Mouse (Mus musculus): ENCODE measurements around the gene Als2cl. TPM values are rescaled to one million over a fixed set of nuclear protein-coding genes. Genes with fewer than 3 reads are reported as not detected.

The Als2cl gene
- polyA plus RNA-seq, 1 experiment from 2014 or later: 2.6 TPM

DNA sequence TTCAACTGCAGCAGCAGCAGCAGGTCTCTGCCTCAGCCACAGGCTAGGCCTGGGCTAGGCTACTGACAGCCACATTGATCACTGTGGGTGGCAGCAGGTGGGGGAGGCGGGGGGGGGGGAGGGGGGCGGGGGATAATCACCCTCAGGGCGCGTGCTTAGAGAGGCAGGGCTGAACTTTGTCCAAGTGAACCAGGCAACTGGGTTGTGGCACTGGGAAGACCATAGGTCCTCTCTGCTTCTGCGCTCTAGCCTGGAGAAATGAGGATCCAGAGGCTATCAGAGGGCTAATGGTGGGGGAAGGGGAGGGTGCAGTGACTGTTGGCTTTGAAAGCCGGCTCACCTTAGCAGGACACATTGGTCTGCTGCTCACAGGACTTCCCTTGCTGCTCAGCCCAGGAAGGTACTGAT, 4.4 kb upstream of the Als2cl start:
- Histone ChIP-seq H3K4me3 (ENCODE audit: low read depth, low read length) (no peak overlapping the region), H3K9ac (replicated peaks; ENCODE audit: low read depth, low read length) (no peak overlapping the region), H3K4me2 (ENCODE audit: low read depth, low read length) (no peak overlapping the region), H3K36me3 (ENCODE audit: control insufficient read depth, insufficient read depth, low read length) (no peaks in the 10 kb centered on the region), H3K4me1 (ENCODE audit: control insufficient read depth, insufficient read depth, low read length) (peaks cover 14% of the 10 kb centered on the region), H3K9me3 (ENCODE audit: control insufficient read depth, low read length) (no peaks in the 10 kb centered on the region), H3K27me3 (ENCODE audit: control insufficient read depth, insufficient read depth, low read length) (peaks cover 18% of the 10 kb centered on the region), H3K27ac (ENCODE audit: low read depth, low read length) (no peak overlapping the region)
- WGBS: 13% methylated on average over 6 of the region's 6 CpGs
- peak; percentile 42; the same call in 1 of the 2 replicates for ATAC-seq (ENCODE audit: low read depth)

DNA sequence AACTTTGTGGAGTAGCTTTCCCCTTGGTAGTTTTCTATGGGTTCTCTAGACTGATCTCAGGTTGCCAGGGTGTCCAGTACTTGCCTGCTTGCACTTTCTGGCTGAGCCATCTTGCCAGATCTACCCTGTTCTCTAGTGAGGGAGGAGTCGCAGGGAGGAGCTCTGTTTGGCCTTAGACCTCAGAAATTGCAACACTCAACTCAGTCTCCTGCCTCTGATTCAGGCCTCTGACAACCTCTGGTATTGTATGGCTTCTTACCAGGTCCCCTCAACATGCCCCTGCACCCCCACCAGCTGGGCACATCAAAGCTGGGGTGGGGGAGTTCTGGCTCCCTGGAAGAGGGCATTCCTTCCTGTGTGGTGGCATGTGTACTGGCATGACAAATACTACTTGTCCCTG, 2.3 kb upstream of the Als2cl start:
- Histone ChIP-seq H3K9ac (replicated peaks; ENCODE audit: low read depth, low read length) (no peak overlapping the region), H3K27ac (ENCODE audit: low read depth, low read length) (no peak overlapping the region), H3K4me1 (ENCODE audit: control insufficient read depth, insufficient read depth, low read length) (peaks cover 17% of the 10 kb centered on the region), H3K4me3 (ENCODE audit: low read depth, low read length) (no peak overlapping the region), H3K27me3 (ENCODE audit: control insufficient read depth, insufficient read depth, low read length) (peaks cover 29% of the 10 kb centered on the region), H3K36me3 (ENCODE audit: control insufficient read depth, insufficient read depth, low read length) (no peaks in the 10 kb centered on the region), H3K9me3 (ENCODE audit: control insufficient read depth, low read length) (no peaks in the 10 kb centered on the region), H3K4me2 (ENCODE audit: low read depth, low read length) (no peak overlapping the region)
- 95% methylated on average over 1 of the region's 1 CpGs for WGBS
- no peak for ATAC-seq (ENCODE audit: low read depth)

DNA sequence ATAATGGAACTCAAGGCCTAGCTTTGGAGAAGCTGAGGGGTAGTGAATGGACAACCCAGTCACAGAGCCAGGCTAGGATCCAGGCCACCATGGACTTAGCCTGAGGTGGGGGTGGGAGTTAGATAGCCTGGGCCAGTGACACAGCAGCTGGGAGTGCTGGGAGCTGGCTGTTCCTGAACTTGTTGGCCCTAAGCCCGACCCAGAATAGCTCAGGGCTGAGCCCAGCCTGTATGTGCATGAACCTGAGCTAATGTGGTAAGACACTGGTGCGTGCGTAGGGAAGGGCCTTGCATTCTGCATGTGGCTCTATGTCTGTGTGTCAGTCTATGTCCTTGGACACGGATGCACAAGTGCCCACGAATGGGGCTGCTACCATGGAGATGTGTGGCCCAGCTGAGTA, 1.8 kb upstream of the Als2cl start:
- WGBS: 81% methylated on average over 5 of the region's 5 CpGs
- H3K9me3 ChIP-seq (ENCODE audit: control insufficient read depth, low read length): no peaks in the 10 kb centered on the region
- H3K27me3 ChIP-seq (ENCODE audit: control insufficient read depth, insufficient read depth, low read length): peaks cover 25% of the 10 kb centered on the region
- no peak overlapping the region for H3K4me2 ChIP-seq (ENCODE audit: low read depth, low read length)
- no peak overlapping the region for H3K27ac ChIP-seq (ENCODE audit: low read depth, low read length)
- H3K9ac ChIP-seq (replicated peaks; ENCODE audit: low read depth, low read length): no peak overlapping the region
- H3K4me3 ChIP-seq (ENCODE audit: low read depth, low read length): no peak overlapping the region
- no peak for ATAC-seq (ENCODE audit: low read depth)
- H3K4me1 ChIP-seq (ENCODE audit: control insufficient read depth, insufficient read depth, low read length): peaks cover 17% of the 10 kb centered on the region
- H3K36me3 ChIP-seq (ENCODE audit: control insufficient read depth, insufficient read depth, low read length): no peaks in the 10 kb centered on the region

DNA sequence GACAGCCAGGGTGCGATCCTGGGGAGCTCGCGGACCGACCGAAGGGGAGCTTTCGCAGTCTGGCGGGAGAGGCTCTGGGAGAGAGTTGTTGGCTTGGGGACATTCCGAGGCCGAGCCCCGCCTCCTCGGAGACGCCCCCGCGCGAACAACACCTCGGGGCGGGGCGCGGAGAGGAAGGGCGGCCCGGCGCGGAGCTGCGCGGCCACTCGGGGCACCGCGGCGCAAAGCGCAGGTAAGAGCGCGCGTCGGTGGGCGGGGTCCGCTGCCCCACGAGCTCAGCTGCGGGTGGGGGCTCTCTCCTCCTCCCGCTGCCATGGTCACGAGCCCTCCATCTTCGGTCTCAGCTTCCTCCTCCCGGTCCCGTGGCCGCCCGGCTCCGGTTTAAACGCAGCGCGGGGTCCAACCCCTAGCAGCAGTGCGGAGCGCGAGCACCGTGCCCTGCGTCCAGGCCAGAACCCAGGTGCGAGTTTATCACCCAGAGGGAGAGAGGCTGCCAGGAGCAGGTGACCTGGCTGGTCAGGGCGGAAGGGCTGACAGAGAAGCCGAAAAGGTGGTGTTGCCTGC, 410 bp downstream of the Als2cl start, which contains the start of gene Tmie:
TSS of gene Tmie (minus strand) at position 116 of the 564 bp plus-strand sequence.
- H3K27ac ChIP-seq (ENCODE audit: low read depth, low read length): no peak within 1 kb of the TSS
- H3K9ac ChIP-seq (replicated peaks; ENCODE audit: low read depth, low read length): peak within 1 kb of the TSS; percentile 57
- peaks cover 22% of the 10 kb centered on the region for H3K27me3 ChIP-seq (ENCODE audit: control insufficient read depth, insufficient read depth, low read length)
- no peaks in the 10 kb centered on the region for H3K36me3 ChIP-seq (ENCODE audit: control insufficient read depth, insufficient read depth, low read length)
- peak; percentile 39; the same call in 1 of the 2 replicates for ATAC-seq (ENCODE audit: low read depth)
- WGBS: under 1% methylated on average over 51 of the region's 57 CpGs
- peaks cover 10% of the 10 kb centered on the region for H3K4me1 ChIP-seq (ENCODE audit: control insufficient read depth, insufficient read depth, low read length)
- peak within 1 kb of the TSS; percentile 81 for H3K4me2 ChIP-seq (ENCODE audit: low read depth, low read length)
- peak within 1 kb of the TSS; percentile 45 for H3K4me3 ChIP-seq (ENCODE audit: low read depth, low read length)
- no peaks in the 10 kb centered on the region for H3K9me3 ChIP-seq (ENCODE audit: control insufficient read depth, low read length)

DNA sequence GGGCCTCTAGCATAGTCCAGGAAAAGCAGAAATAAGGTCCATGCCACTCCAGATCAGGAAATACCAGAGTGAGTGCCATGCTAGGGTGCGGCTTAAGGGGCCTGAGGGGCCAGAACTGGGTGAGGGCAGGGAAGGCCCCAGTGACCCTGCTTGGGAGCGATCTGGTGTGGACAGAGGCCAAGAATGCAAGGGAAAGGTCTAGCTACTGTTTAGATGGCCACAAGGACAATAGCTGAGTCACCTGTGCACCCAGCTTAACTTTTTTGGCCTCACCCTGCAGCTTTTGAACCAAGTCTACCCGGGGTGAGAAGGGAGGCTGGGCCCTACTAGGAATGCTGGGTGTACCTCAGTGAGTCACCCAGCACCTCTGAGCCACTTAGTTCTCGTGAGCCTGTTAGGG, 1.1 kb downstream of the Als2cl start:
- WGBS: 72% methylated on average over 4 of the region's 4 CpGs
- no peaks in the 10 kb centered on the region for H3K9me3 ChIP-seq (ENCODE audit: control insufficient read depth, low read length)
- H3K36me3 ChIP-seq (ENCODE audit: control insufficient read depth, insufficient read depth, low read length): no peaks in the 10 kb centered on the region
- no peak overlapping the region for H3K27ac ChIP-seq (ENCODE audit: low read depth, low read length)
- peaks cover 6% of the 10 kb centered on the region for H3K4me1 ChIP-seq (ENCODE audit: control insufficient read depth, insufficient read depth, low read length)
- peak overlapping the region; percentile 45 for H3K4me3 ChIP-seq (ENCODE audit: low read depth, low read length)
- peaks cover 22% of the 10 kb centered on the region for H3K27me3 ChIP-seq (ENCODE audit: control insufficient read depth, insufficient read depth, low read length)
- H3K9ac ChIP-seq (replicated peaks; ENCODE audit: low read depth, low read length): no peak overlapping the region
- H3K4me2 ChIP-seq (ENCODE audit: low read depth, low read length): peak overlapping the region; percentile 81
- no peak for ATAC-seq (ENCODE audit: low read depth)

DNA sequence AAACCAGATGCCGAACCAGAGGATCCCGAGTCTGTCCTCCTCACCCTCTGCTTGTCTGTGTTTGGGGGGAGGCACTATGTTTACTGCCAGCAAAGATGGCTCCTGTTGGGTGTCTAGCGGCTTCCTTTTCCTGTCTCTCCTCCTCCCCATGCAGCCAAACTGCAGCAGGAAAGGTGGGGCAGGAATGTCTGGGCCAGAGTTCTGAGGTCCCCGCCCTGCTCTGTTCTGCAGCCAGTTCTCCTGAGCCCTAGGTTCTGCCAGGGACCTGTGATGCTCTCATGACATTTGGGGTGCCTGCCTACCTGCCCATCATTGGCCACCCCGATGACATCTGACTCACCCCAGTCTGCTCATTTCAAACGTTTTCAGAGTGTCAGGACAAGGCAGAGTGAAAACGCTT, 2.3 kb downstream of the Als2cl start:
- 78% methylated on average over 7 of the region's 7 CpGs for WGBS
- H3K27me3 ChIP-seq (ENCODE audit: control insufficient read depth, insufficient read depth, low read length): peaks cover 22% of the 10 kb centered on the region
- no peaks in the 10 kb centered on the region for H3K36me3 ChIP-seq (ENCODE audit: control insufficient read depth, insufficient read depth, low read length)
- no peak overlapping the region for H3K4me3 ChIP-seq (ENCODE audit: low read depth, low read length)
- H3K4me2 ChIP-seq (ENCODE audit: low read depth, low read length): no peak overlapping the region
- no peak overlapping the region for H3K9ac ChIP-seq (replicated peaks; ENCODE audit: low read depth, low read length)
- no peaks in the 10 kb centered on the region for H3K9me3 ChIP-seq (ENCODE audit: control insufficient read depth, low read length)
- ATAC-seq (ENCODE audit: low read depth): no peak
- H3K27ac ChIP-seq (ENCODE audit: low read depth, low read length): no peak overlapping the region
- H3K4me1 ChIP-seq (ENCODE audit: control insufficient read depth, insufficient read depth, low read length): peaks cover 6% of the 10 kb centered on the region

DNA sequence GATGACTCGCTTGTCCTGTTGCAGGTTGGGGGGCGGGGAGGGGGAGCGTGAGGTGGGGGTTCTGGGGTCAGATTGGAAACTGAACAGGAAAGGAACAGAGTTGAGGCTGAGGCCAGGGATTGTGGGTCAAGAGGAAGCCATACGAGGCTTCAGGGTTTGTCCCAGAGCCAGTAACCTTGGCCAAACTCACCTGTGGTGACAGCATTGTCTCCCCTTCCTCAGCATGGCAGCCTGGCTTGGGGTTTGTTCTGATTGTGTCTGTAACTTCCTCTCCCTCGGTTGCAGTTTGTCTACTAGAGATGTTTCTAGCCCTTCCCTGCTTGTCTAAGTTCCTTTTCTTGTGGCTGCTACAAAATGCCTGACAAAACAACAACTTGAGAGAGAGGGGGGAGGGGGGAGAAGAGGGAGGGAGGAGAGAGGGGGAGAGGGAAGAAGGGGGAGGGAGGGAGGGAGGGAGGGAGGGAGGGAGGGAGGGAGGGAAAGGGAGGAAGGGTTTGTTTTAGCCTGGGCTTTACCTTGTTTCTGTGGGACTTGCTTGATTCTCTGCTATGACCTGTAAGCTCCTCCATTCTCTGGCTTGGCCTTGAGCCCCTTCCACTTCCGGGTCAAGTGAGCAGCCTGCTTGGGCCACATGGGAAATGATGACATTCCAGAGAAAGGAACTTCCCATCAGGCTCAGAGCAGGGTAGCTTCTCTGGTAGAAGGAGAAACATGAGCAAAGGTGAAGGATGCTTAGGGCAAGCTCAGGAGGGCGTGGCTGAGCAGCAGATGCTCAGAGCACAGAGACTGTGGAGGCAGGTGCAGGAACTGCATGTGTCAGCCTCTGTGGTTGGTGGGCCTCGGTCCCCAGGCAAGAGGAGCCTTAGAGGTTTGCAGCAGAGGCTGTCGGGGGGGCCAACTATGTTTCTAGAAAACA, 8.0 kb downstream of the Als2cl start:
- Histone ChIP-seq H3K4me1 (ENCODE audit: control insufficient read depth, insufficient read depth, low read length) (no peaks in the 10 kb centered on the region), H3K9me3 (ENCODE audit: control insufficient read depth, low read length) (no peaks in the 10 kb centered on the region), H3K36me3 (ENCODE audit: control insufficient read depth, insufficient read depth, low read length) (no peaks in the 10 kb centered on the region), H3K27me3 (ENCODE audit: control insufficient read depth, insufficient read depth, low read length) (no peaks in the 10 kb centered on the region), H3K27ac (ENCODE audit: low read depth, low read length) (no peak overlapping the region), H3K4me2 (ENCODE audit: low read depth, low read length) (no peak overlapping the region), H3K9ac (replicated peaks; ENCODE audit: low read depth, low read length) (no peak overlapping the region), H3K4me3 (ENCODE audit: low read depth, low read length) (no peak overlapping the region)
- 71% methylated on average over 9 of the region's 9 CpGs for WGBS
- no peak for ATAC-seq (ENCODE audit: low read depth)

DNA sequence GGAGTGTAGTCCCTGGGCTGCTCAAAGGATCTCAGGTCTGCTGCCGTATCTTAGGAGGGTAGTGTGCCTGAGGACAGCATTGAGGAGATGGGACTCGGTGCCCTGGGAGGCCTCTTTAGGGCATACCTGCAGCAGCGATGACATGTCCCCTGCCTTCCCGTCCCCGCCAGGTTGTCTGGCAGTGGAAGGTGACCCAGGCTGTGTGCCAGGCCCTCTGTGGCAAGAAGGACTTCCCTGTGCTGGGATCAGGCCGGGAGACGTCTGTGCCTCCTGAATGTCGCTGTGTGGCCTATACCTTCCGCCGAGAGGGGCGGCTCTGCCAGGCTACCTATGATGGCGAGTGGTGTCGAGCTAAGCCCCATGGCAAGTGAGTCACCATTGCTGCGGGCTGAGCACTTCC, 9.3 kb downstream of the Als2cl start:
- no peak overlapping the region for H3K27ac ChIP-seq (ENCODE audit: low read depth, low read length)
- no peaks in the 10 kb centered on the region for H3K9me3 ChIP-seq (ENCODE audit: control insufficient read depth, low read length)
- H3K9ac ChIP-seq (replicated peaks; ENCODE audit: low read depth, low read length): no peak overlapping the region
- WGBS: 96% methylated on average over 14 of the region's 14 CpGs
- no peak for ATAC-seq (ENCODE audit: low read depth)
- H3K36me3 ChIP-seq (ENCODE audit: control insufficient read depth, insufficient read depth, low read length): no peaks in the 10 kb centered on the region
- no peak overlapping the region for H3K4me3 ChIP-seq (ENCODE audit: low read depth, low read length)
- no peaks in the 10 kb centered on the region for H3K4me1 ChIP-seq (ENCODE audit: control insufficient read depth, insufficient read depth, low read length)
- no peaks in the 10 kb centered on the region for H3K27me3 ChIP-seq (ENCODE audit: control insufficient read depth, insufficient read depth, low read length)
- H3K4me2 ChIP-seq (ENCODE audit: low read depth, low read length): no peak overlapping the region
